Mouse (Mus musculus) intestine, embryonic 14.5 days (tissue): ENCODE results near the gene Cxcl10. TPM values are rescaled to one million over a fixed set of nuclear protein-coding genes. Genes with fewer than 3 reads are reported as not detected.
A peak's percentile ranks its signal among the peaks of the same experiment; 100 is the strongest.

Experiments used
- ATAC-seq: fragments of 200-750 bp; cut with Nextera tagmentation; replicated peaks from 2 replicates; pipeline ENCODE4 v1.8.0; 2017; ENCODE audit warnings: low read depth, moderate number of reproducible peaks, moderate TSS enrichment, moderate library complexity; ENCODE audit not compliant: low FRiP score, low TSS enrichment
- DNase-seq: peaks from one replicate; pipeline ENCODE4 v3.0.0-alpha.2; 2018; ENCODE audit warnings: low spot score
- H3K27ac ChIP-seq: fragments of 300-500 bp; sonication (generic); 2 replicates; pipeline ENCODE4 v1.5.1; 2014; ENCODE audit warnings: low read depth, mild to moderate bottlenecking, control low read depth
- H3K27me3 ChIP-seq: fragments of 300-500 bp; sonication (generic); replicated peaks from 2 replicates; pipeline ENCODE4 v1.6.1; 2014; ENCODE audit warnings: low read length, control low read depth; ENCODE audit not compliant: control insufficient read depth, insufficient read depth
- H3K36me3 ChIP-seq: fragments of 300-500 bp; sonication (generic); 2 replicates; pipeline ENCODE4 v1.6.1; 2014; ENCODE audit warnings: low read length, control low read depth; ENCODE audit not compliant: control insufficient read depth, insufficient read depth
- H3K4me1 ChIP-seq: fragments of 300-500 bp; sonication (generic); replicated peaks from 2 replicates; pipeline ENCODE4 v1.6.1; 2014; ENCODE audit warnings: low read length, control low read depth, mixed read lengths; ENCODE audit not compliant: control insufficient read depth, insufficient read depth
- H3K4me2 ChIP-seq: fragments of 300-500 bp; sonication (generic); 2 replicates; pipeline ENCODE4 v1.6.1; 2014; ENCODE audit warnings: low read length
- H3K4me3 ChIP-seq: fragments of 300-500 bp; sonication (generic); 2 replicates; pipeline ENCODE4 v1.5.1; 2014; ENCODE audit warnings: low read depth, low read length, control low read depth, mixed read lengths
- H3K9ac ChIP-seq: fragments of 300-500 bp; sonication (generic); 2 replicates; pipeline ENCODE4 v1.6.1; 2014; ENCODE audit warnings: mild to moderate bottlenecking, low read length
- H3K9me3 ChIP-seq: fragments of 300-500 bp; sonication (generic); 2 replicates; pipeline ENCODE4 v1.6.1; 2016; ENCODE audit warnings: low read length, control low read depth; ENCODE audit not compliant: control insufficient read depth
- WGBS: fragments of 180-500 bp; shearing (Covaris S2); extraction: QIAGEN DNeasy Blood & Tissue Kit; methylation state at CpG from one replicate; pipeline ENCODE4 v1.1.7; 2014; 5-methylcytosine and 5-hydroxymethylcytosine counted together
- polyA plus RNA-seq: library from polyadenylated mRNA; unstranded; fragments of >200 nt; fragmentation: Nextera tagmentation; extraction: Ambion mirVana; gene quantifications from 2 replicates; pipeline ENCODE4 v1.2.1, GENCODE M21; 2014

Cxcl10 gene
- polyA plus RNA-seq, result 1.9 and 3.3 TPM in 2 replicates

- no peaks in the 10 kb centered on the region for H3K9me3 ChIP-seq
- no peaks in the 10 kb centered on the region for H3K27me3 ChIP-seq
- no peaks in the 10 kb centered on the region for H3K36me3 ChIP-seq
- H3K27ac ChIP-seq, result no peak within 1 kb of the TSS
- 0 out of 2 replicates have a peak, but pooled peaks cover 7% of the 10 kb centered on the region for H3K4me1 ChIP-seq
- H3K4me3 ChIP-seq, result peak within 1 kb of the TSS; percentile 28; the same call in 1 of the 2 replicates
- H3K4me2 ChIP-seq, result peak within 1 kb of the TSS; percentile 58
- no peak within 1 kb of the TSS for H3K9ac ChIP-seq
- peak; percentile 74 for DNase-seq
- 10% methylated on average over 14 of the region's 14 CpGs for WGBS
- ATAC-seq, result peak; percentile 84
Observed at GRCm38 (mm10) chr5:92348794-92349413, at the start of gene Cxcl10. TSS of gene Cxcl10 (minus strand) at chr5:92348889.

DNA sequence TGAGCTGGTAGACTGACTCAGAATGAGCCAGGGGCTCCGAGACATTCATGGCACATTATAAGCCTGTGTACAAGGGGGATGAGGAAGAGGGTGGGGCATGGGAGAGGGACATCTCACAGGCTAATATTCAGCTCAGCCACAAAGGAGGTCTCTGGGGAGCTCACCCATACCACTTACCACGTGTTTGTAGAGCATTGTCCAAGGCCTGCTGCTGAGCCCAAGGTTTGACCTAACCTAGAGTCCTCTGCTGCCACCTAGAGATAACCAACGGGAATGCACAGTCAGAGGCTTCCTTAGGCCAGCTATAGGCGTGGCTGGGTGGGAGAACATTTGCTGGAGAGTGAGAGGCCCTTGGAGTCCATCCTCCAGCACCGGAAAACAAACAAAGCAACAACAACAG, 49.5 kb upstream of the Cxcl10 start:
- Histone ChIP-seq H3K27me3 (0 out of 2 replicates have a peak, but pooled peaks cover 4% of the 10 kb centered on the region), H3K36me3 (no peaks in the 10 kb centered on the region), H3K27ac (no peak overlapping the region), H3K4me1 (no peaks in the 10 kb centered on the region), H3K9ac (no peak overlapping the region), H3K4me2 (no peak overlapping the region), H3K9me3 (no peaks in the 10 kb centered on the region), H3K4me3 (no peak overlapping the region)
- ATAC-seq (peak; percentile 82), DNase-seq (peak; percentile 91)
- WGBS, result 26% methylated on average over 5 of the region's 5 CpGs

DNA sequence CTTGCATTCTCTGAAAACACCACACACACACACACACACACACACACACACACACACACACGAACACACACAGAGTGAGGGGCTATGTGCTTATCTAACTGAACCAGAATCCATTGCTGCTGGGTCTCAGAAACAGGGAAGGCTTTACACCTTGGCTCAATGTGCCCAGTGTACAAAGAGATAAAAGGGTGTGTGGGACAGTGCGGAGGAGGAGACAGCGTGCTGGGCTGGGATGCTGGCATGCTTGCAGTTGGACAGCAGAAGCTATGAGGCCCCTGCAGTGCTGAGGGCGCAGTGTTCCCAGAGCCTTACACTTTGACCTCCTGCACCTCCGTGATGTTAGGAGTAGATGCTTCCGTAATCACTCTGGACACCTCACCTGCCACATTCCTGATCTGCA, 47.8 kb upstream of the Cxcl10 start:
- DNase-seq (no peak), ATAC-seq (no peak)
- WGBS, result 70% methylated on average over 6 of the region's 6 CpGs
- Histone ChIP-seq H3K4me2 (no peak overlapping the region), H3K36me3 (no peaks in the 10 kb centered on the region), H3K27ac (no peak overlapping the region), H3K4me1 (peaks cover 5% of the 10 kb centered on the region; the same call in 1 of the 2 replicates), H3K27me3 (peaks cover 18% of the 10 kb centered on the region), H3K9me3 (no peaks in the 10 kb centered on the region), H3K4me3 (no peak overlapping the region), H3K9ac (no peak overlapping the region)

DNA sequence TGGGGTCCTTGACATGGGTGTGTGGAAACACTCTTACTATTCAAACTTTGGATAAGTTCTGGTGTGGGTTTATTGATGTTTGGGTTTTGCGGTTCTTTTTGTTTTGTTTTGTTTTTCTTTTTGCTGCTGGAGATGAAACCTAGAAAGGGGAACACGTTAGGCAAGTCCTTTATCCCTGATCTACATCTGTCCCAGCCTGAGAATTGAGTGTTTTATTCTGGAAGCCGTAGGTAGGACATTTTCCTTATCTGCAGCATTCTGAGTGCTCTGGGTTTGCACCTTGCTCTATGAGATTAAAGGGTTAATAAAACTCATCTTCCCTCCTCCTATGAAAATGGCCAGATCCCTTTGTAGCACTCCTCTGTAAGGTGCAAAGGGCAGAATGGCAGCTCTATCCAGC, 47.1 kb upstream of the Cxcl10 start:
- H3K27ac ChIP-seq, result no peak overlapping the region
- DNase-seq (no peak), ATAC-seq (no peak)
- no peaks in the 10 kb centered on the region for H3K9me3 ChIP-seq
- peaks cover 5% of the 10 kb centered on the region; the same call in 1 of the 2 replicates for H3K4me1 ChIP-seq
- no peak overlapping the region for H3K9ac ChIP-seq
- WGBS, result 79% methylated on average over 3 of the region's 3 CpGs
- no peaks in the 10 kb centered on the region for H3K36me3 ChIP-seq
- H3K4me2 ChIP-seq, result no peak overlapping the region
- H3K4me3 ChIP-seq, result no peak overlapping the region
- H3K27me3 ChIP-seq, result peaks cover 24% of the 10 kb centered on the region

- no peak for ATAC-seq
- WGBS, result 73% methylated on average over 10 of the region's 10 CpGs
- H3K36me3 ChIP-seq, result no peaks in the 10 kb centered on the region
Observed at GRCm38 (mm10) chr5:92393863-92394262, 45.2 kb upstream of the Cxcl10 start.

DNA sequence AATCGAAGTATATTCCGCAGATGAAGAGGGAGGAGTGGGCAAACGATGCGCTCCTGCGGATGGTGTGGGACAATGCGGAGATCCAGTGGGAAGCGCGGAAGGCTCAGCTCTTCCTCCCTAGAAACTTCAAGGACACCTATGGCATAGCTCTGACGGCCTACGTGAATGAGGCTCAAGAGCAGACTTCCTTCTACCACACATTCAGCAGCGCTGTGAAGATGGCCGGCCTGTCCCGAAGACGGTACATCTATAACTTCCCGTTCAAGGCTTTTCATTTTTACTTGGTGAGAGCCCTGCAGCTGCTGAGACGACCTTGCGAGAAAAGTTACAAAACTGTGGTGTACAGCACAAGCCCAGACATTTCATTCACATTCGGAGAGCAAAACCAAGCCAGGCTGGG, 43.9 kb upstream of the Cxcl10 start:
- Histone ChIP-seq H3K27me3 (peaks cover 30% of the 10 kb centered on the region), H3K27ac (no peak overlapping the region), H3K36me3 (no peaks in the 10 kb centered on the region), H3K9ac (no peak overlapping the region), H3K9me3 (no peaks in the 10 kb centered on the region), H3K4me2 (peak overlapping the region; percentile 51), H3K4me3 (peak overlapping the region; percentile 23), H3K4me1 (peaks cover 5% of the 10 kb centered on the region; the same call in 1 of the 2 replicates)
- WGBS, result 34% methylated on average over 18 of the region's 18 CpGs
- ATAC-seq, result no peak
- no peak for DNase-seq

More at GRCm38 (mm10) chr5:92393863-92394262, 45.2 kb upstream of the Cxcl10 start:
- no peak for DNase-seq
- Histone ChIP-seq H3K9ac (no peak overlapping the region), H3K4me3 (no peak overlapping the region), H3K27me3 (peaks cover 30% of the 10 kb centered on the region), H3K4me1 (peaks cover 5% of the 10 kb centered on the region; the same call in 1 of the 2 replicates), H3K9me3 (no peaks in the 10 kb centered on the region), H3K27ac (no peak overlapping the region), H3K4me2 (no peak overlapping the region)

DNA sequence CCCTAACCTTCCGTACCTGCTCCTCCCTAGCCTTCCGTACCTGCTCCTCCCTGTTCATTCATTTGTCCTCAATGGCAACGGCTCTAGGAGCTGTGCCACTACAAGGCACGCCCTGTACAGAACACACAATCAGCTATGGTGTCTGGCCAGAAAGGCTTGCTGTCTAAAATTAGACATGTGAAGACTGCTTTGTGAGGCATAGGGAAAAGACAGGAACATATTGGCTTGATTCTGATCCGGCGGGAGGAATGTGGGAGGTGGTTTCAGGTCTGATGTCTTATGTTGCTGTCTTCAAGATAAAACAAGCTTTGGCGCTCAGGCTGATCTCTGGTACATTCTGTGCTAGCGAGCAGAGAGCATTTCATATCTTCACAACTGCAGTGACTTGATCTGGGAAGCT, 41.9 kb upstream of the Cxcl10 start:
- Histone ChIP-seq H3K9me3 (no peaks in the 10 kb centered on the region), H3K9ac (no peak overlapping the region), H3K27ac (no peak overlapping the region), H3K4me2 (no peak overlapping the region), H3K4me1 (peaks cover 5% of the 10 kb centered on the region; the same call in 1 of the 2 replicates), H3K27me3 (peaks cover 30% of the 10 kb centered on the region), H3K4me3 (no peak overlapping the region), H3K36me3 (no peaks in the 10 kb centered on the region)
- WGBS, result 70% methylated on average over 8 of the region's 8 CpGs
- ATAC-seq (no peak), DNase-seq (no peak)

DNA sequence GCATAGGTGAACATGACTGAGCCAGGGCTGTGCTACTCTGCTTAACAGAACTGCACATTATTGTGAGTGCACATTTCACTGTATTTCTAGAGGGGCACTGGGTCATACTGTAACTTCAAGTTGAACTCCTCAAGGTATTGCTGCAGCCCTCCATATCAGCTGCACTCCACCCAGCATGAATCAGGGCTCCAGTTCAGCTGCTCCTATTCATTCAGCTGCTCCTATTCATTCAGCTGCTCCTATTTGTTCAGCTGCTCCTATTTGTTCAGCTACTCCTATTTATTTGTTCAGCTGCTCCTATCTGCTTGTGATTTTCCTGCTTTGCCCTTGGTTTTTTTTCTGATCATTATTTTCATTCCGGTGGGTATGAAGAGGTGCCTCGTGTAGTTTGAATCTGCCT, 41.3 kb upstream of the Cxcl10 start:
- peaks cover 5% of the 10 kb centered on the region; the same call in 1 of the 2 replicates for H3K4me1 ChIP-seq
- H3K27me3 ChIP-seq, result peaks cover 30% of the 10 kb centered on the region
- H3K9ac ChIP-seq, result no peak overlapping the region
- no peaks in the 10 kb centered on the region for H3K36me3 ChIP-seq
- no peak for ATAC-seq
- H3K4me3 ChIP-seq, result no peak overlapping the region
- H3K27ac ChIP-seq, result no peak overlapping the region
- no peak overlapping the region for H3K4me2 ChIP-seq
- H3K9me3 ChIP-seq, result no peaks in the 10 kb centered on the region
- DNase-seq, result no peak
- WGBS, result 79% methylated on average over 2 of the region's 2 CpGs

DNA sequence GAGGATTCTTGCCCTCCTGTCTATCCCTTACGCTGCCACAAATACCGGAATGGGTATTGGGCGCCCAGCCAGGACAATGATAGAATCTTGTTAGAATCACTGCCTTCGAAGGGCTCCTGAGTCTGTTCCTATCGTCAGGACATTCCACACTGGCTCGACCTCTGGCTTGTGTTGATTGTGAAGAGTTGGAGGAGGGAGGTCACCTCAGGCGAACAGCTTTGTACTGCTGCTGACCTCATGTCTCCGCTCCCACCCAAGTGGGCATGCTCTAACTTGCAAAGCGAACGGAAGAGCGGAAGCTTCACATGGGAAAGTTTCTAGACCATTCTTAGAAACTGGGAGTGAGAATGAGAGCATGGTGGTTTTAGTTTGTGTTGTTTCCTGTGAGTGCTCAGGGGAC, 38.7 kb upstream of the Cxcl10 start:
- DNase-seq (no peak), ATAC-seq (no peak)
- Histone ChIP-seq H3K4me2 (no peak overlapping the region), H3K36me3 (no peaks in the 10 kb centered on the region), H3K4me1 (no peaks in the 10 kb centered on the region), H3K4me3 (no peak overlapping the region), H3K9ac (no peak overlapping the region), H3K27me3 (peaks cover 22% of the 10 kb centered on the region), H3K9me3 (no peaks in the 10 kb centered on the region), H3K27ac (no peak overlapping the region)
- 69% methylated on average over 11 of the region's 11 CpGs for WGBS
